Mouse (Mus musculus) urinary bladder, postnatal 14 days (tissue): ENCODE results near the gene Stub1.

ENCODE experiments used
- DNase-seq: peaks from one replicate; pipeline ENCODE4 v3.0.0; 2021; ENCODE audit warnings: low spot score

Gene Stub1

DNA sequence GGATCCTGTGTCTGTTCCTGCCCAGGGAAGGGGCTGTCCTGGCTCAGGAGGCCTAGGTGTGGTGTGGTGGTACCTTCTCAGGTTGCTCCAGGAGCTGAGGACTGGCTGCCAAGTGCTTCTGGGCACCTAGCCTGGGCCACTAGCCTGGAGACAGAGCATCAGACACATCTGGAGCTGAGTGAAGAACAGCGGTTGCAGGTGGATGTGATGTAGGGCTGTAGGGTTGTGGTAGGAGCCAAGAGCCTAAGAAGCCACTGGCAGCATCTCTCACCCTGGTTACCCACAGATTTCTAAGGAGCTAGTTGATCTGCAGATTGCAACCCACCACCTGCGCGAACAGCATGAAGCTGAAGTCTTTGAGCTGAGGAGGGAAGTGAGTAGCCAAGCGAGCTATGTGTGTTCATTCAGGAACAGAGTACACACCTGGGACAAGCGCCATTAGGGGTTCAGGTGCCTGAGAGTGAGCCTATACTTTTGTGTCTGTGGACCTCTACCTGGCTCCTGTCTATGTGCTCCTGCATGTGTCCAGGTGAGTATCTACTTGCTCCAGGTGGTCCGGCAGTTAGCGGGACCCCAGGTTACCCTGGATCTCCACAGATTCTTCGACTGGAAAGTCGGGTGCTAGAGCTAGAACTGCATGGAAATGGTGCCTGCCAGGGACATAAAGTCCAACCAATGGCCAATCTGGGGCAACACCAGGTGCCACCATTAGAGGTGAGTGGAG lies 46.3 kb downstream of the Stub1 start:
- DNase-seq: no peak

- DNase-seq: no peak
These were observed 46.9 kb downstream of the Stub1 start, which contains the start of gene Ccdc78 for GRCm38 (mm10) chr17:25786280-25786679. Ccdc78 (plus strand) TSS chr17:25786580.

DNA sequence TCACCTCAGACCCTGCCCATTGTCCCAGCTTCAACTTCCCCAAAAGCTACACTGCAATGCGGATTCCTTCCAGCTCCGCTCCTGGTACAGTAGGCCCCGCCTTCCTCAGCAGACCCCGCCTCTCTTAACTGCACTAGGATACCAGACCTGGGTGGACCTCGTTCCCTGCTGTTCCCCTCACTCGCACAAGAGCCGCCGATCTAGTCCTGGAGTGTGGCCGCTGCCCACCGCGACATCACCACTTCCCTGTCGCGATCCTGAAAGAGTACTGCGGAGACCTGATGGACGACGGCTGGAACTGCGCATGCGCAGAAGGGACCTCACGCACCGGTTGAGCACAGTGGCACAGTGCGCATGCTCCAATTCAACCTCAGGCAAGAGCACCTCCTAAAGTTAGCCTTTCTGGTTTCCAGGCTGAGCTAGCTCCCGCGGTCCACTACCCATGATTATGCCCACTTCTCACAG lies 47.9 kb downstream of the Stub1 start, which contains the start of gene Haghl:
Gene Haghl (minus strand): TSS at position 393 of the 465 bp plus-strand sequence.
- DNase-seq: peak; percentile 97

GRCm38 (mm10) chr17:25783861-25784574 lies 49.2 kb downstream of the Stub1 start:
- no peak for DNase-seq

DNA sequence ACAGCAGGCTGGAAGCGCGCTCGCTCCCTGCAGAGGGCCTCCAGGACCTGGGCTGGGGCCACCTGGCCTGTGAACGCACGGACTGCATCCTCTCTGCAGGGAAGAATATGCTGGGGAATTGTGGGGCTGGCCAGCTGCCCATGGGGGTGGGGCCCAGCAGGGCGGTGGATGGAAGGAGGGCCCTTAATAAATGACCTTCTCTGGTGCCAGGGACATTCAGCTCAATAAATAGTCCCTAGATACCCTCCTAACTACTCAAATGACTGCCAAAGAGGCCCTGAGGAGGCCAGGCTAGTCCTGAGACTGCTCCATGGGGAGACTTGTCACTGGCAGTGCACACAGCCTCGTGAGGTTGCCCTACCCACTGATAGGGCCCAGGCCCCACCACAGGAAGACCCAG lies 50.1 kb downstream of the Stub1 start:
- DNase-seq: no peak

DNA sequence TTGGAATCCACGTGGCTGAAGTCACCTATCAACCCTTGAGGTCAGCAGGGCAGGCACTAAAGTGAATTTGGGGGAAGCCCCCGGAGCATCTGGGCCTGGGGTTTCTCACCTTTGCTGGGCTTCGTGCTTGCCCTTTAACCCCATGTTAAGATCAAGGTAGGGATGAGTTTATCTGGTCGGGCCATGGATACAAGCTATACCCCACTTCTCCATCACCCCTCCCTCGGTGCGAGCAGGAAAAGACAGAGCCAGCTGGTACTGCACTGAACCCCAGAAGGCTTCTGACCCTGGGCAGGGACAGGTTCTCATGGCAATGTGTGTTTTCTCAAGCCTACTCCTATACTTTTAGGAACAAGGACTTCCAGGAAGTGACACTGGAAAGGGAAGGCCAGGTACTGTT lies 51.9 kb downstream of the Stub1 start:
- no peak for DNase-seq
